Mouse (Mus musculus) embryonic fibroblast, embryonic 13.5 days (primary cell): ENCODE results near the gene Cacna1s.

Experiments
- CTCF ChIP-seq: IDR thresholded peaks from 2 replicates; pipeline ENCODE4 v1.5.1; 2011; ENCODE audit warnings: mild to moderate bottlenecking, control low read depth, low read length, moderate library complexity, borderline replicate concordance; ENCODE audit not compliant: insufficient read depth
- POLR2A ChIP-seq: IDR thresholded peaks from 2 replicates; pipeline ENCODE4 v1.6.1; 2011; ENCODE audit warnings: low read depth, mild to moderate bottlenecking, control low read depth, low read length, moderate library complexity

DNA sequence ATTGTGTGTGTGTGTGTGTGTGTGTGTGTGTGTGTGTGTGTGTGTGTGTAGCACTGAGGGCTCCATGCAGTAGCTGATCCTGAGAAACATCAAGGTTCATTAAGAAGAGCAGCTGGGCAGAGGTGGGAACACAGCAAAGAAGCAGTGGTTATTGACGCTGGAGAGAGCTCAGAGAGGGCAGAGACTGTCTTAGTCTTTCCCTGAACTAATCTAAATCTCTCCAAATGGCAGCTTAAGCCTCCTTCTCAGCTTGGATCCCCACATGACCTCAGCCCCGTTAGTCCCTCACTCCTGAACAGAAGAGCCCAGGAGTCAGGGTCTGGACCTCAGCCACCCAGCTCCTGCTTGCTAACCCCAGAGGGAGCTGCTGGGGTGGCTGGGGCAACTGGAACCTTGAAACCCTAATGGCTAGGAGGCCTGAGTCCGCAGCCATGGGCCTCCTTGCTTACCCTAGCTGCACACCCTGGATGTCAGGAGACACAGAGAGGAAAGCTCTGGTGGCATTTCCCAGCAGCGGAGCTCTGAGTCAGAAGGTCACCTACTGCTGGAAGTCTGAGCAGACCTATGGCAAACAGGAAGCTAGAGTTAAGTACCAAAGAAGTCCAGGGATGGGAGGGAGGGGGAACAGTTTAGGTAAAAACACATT is 76.5 kb downstream of the Cacna1s start:
- TF ChIP-seq CTCF, result no peak
- no peak for TF ChIP-seq POLR2A
